Mouse (Mus musculus) ES-Bruce4 (cell line): Measurements from ENCODE around the gene Dnaja1.

Experiments
- CTCF ChIP-seq: IDR thresholded peaks from one replicate; pipeline ENCODE4 v1.8.1; 2011; ENCODE audit warnings: low read depth, low read length
- EP300 ChIP-seq: IDR thresholded peaks from 2 replicates; pipeline ENCODE4 v1.6.1; 2011; ENCODE audit warnings: low read depth, low read length; ENCODE audit not compliant: insufficient read depth
- POLR2A ChIP-seq: IDR thresholded peaks from one replicate; pipeline ENCODE4 v1.8.1; 2011; ENCODE audit warnings: low read length; ENCODE audit not compliant: insufficient read depth

GRCm38 (mm10) chr4:40701796-40702195, 20.2 kb upstream of the Dnaja1 start:
- TF ChIP-seq CTCF: no peak
- no peak for TF ChIP-seq POLR2A
- TF ChIP-seq EP300: no peak
